Mouse (Mus musculus) forebrain, embryonic 13.5 days (tissue): Measurements from ENCODE around the gene Grid1. TPM values are rescaled to one million over a fixed set of nuclear protein-coding genes. Genes with fewer than 3 reads are reported as not detected.

Experiments used
- ATAC-seq: fragments of 200-750 bp; cut with Nextera tagmentation; 2 replicates; pipeline ENCODE4 v1.8.0; 2017
- H3K27ac ChIP-seq: fragments of 300-500 bp; sonication (generic); 2 replicates; pipeline ENCODE4 v1.5.1; 2015; ENCODE audit warnings: inconsistent platforms, mild to moderate bottlenecking, moderate library complexity
- H3K27me3 ChIP-seq: fragments of 300-500 bp; sonication (generic); 2 replicates; pipeline ENCODE4 v1.6.1; 2015; ENCODE audit warnings: mild to moderate bottlenecking, inconsistent platforms
- H3K36me3 ChIP-seq: fragments of 300-500 bp; sonication (generic); 2 replicates; pipeline ENCODE4 v1.6.1; 2015; ENCODE audit warnings: mild to moderate bottlenecking, inconsistent platforms; ENCODE audit not compliant: poor library complexity, severe bottlenecking
- H3K4me1 ChIP-seq: fragments of 300-500 bp; sonication (generic); 2 replicates; pipeline ENCODE4 v1.6.1; 2015; ENCODE audit warnings: inconsistent platforms
- H3K4me2 ChIP-seq: fragments of 300-500 bp; sonication (generic); 2 replicates; pipeline ENCODE4 v1.6.1; 2015; ENCODE audit warnings: inconsistent platforms, mild to moderate bottlenecking, moderate library complexity
- H3K4me3 ChIP-seq: fragments of 300-500 bp; sonication (generic); 2 replicates; pipeline ENCODE4 v1.5.1; 2015; ENCODE audit warnings: mild to moderate bottlenecking, inconsistent platforms
- H3K9ac ChIP-seq: fragments of 300-500 bp; sonication (generic); 2 replicates; pipeline ENCODE4 v1.6.1; 2015; ENCODE audit warnings: mild to moderate bottlenecking, inconsistent platforms
- H3K9me3 ChIP-seq: fragments of 300-500 bp; sonication (generic); replicated peaks from 2 replicates; pipeline ENCODE4 v1.6.1; 2016; ENCODE audit warnings: inconsistent platforms
- WGBS: fragments of 180-500 bp; shearing (Covaris S2); methylation state at CpG from one replicate; pipeline ENCODE4 v1.1.7; 2015; 5-methylcytosine and 5-hydroxymethylcytosine counted together
- polyA plus RNA-seq: library from polyadenylated mRNA; unstranded; fragments of >200 nt; fragmentation: Nextera tagmentation; extraction: Ambion mirVana; gene quantifications from 2 replicates; pipeline ENCODE4 v1.2.1, GENCODE M21; 2015

The Grid1 gene
- polyA plus RNA-seq, 1 experiment from 2014 or later = 1.2 TPM

DNA sequence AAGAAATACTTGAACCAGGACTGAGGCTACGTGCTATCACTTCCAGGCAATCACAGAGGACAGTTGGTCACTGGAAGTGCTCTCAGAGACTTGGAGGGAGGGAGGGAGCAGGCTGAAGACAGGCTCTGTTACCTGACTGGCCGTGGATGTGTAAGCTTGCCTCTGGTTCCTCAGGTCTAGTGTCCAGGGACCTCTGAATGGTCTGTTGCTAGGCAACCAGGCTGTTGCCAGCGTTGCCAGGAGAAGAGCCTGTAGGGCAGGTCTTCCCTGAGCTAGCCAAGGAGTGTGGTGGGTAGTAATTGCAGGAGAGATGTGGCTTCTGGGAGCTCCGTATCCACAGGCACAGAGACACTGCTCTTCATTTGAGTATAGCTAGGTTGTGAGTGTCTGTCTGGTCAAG, 113.3 kb downstream of the Grid1 start:
- 33% methylated on average over 4 of the region's 4 CpGs for WGBS

DNA sequence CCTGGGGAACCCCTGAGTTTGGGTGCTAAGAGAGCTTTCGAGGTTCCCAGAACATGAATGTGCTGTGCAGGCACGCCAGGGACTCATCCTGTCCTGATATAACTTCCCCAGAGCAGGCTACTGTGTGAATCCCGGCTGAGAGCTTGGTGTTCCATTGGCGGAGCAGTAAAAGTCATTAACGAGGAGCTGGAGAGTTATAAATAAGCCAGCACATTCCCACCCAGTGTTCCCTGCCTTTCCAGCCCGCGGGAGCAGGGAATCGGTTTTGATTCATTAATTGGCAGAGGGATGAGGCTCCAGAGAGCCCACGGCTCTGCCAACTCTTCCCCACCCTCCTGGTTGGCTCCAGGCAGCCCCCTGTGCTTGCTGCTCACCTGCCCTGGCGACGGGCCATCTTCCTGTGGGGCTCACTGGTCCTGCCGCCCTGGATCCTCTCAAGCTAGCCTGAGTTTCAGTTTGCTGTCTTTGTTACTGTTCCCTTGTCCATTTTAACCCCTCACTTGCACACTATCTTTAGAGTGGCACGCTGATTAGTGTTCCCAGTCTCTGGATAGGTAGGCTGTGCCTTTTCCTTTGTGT, 116.4 kb downstream of the Grid1 start:
- Histone ChIP-seq H3K4me3 (no peak overlapping the region), H3K27me3 (peaks cover 5% of the 10 kb centered on the region; the same call in 1 of the 2 replicates), H3K27ac (no peak overlapping the region), H3K4me1 (peaks cover 14% of the 10 kb centered on the region), H3K36me3 (no peaks in the 10 kb centered on the region), H3K9ac (0 out of 2 replicates have a peak overlapping the region, but pooled peaks have one; percentile 26), H3K9me3 (no peaks in the 10 kb centered on the region), H3K4me2 (peak overlapping the region; percentile 33; the same call in 1 of the 2 replicates)
- 33% methylated on average over 13 of the region's 13 CpGs for WGBS
- ATAC-seq = peak; percentile 50; the same call in 1 of the 2 replicates

More for the DNA sequence above, 113.3 kb downstream of the Grid1 start:
- no peak overlapping the region for H3K4me3 ChIP-seq
- peaks cover 5% of the 10 kb centered on the region; the same call in 1 of the 2 replicates for H3K27me3 ChIP-seq
- H3K4me2 ChIP-seq = no peak overlapping the region
- no peaks in the 10 kb centered on the region for H3K9me3 ChIP-seq
- no peak overlapping the region for H3K27ac ChIP-seq
- peaks cover 14% of the 10 kb centered on the region for H3K4me1 ChIP-seq
- H3K9ac ChIP-seq = no peak overlapping the region
- 0 out of 2 replicates have a peak, but pooled peaks have one; percentile 25 for ATAC-seq
- H3K36me3 ChIP-seq = no peaks in the 10 kb centered on the region

DNA sequence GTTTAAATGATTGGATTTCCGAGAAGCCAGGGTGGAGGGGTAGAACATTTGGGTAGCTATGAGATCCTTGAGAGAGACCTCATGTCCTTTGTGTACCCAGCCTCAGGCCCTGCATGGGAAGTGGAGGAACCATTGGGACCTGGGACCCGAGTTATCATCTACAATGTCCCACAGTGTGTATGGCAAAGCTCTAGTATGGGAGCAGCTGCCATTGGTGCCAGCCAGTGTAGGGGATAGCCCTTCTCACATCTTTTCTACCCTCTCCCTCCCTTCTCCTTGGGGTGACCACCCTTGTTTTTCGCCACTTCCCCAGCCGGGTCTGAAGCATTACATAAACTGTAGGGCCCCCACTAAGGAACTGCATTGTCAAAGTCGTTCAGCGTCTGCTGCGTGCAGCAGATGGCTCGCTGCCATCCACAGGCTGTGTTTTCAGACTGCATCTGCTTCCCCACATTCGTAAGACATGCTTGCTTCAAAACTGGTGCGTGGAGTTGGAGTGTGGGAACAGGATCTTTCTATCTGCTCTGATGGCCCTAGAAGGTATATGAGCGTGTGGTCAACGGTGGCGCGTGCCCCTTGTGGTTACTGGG, 124.6 kb downstream of the Grid1 start:
- Histone ChIP-seq H3K4me2 (no peak overlapping the region), H3K27me3 (no peaks in the 10 kb centered on the region), H3K9me3 (no peaks in the 10 kb centered on the region), H3K27ac (no peak overlapping the region), H3K36me3 (no peaks in the 10 kb centered on the region), H3K4me3 (no peak overlapping the region), H3K4me1 (peaks cover 7% of the 10 kb centered on the region; the same call in 1 of the 2 replicates), H3K9ac (no peak overlapping the region)
- WGBS = 85% methylated on average over 14 of the region's 14 CpGs
- peak; percentile 62 for ATAC-seq

DNA sequence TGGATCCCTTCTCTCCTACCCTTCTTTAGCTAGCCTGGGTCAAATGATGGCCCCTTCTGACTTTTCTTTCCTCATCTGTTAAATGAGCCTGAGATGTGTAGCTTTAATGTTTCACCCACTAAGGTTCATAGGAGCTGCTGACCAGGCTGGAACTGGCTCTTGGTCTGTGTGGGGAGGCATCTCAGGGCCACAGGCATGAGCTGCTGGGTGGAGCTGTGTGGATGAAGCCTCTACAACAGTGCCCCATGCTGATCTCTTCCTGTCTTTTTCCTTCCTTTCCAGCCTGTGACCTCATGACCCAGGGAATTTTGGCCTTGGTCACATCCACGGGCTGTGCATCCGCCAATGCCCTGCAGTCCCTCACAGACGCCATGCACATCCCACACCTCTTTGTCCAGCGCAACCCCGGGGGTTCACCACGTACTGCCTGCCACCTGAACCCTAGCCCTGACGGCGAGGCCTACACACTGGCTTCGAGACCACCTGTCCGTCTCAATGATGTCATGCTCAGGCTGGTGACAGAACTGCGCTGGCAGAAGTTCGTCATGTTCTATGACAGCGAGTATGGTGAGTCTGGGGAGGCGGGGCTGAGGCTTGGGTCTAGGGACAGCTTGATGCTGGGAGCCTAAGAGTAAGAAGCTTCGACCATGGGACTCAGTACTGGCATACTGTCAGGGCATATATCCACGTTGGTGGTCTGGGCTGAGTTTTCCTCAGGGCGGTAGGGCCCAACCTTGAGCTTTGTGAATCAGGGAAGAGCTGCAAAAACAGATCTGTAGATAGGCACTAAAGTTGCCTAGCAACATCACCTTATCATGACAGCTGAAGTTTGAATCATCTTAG, 125.8 kb downstream of the Grid1 start:
- Histone ChIP-seq H3K36me3 (no peaks in the 10 kb centered on the region), H3K4me2 (no peak overlapping the region), H3K27ac (no peak overlapping the region), H3K4me1 (peaks cover 7% of the 10 kb centered on the region; the same call in 1 of the 2 replicates), H3K9me3 (no peaks in the 10 kb centered on the region), H3K4me3 (no peak overlapping the region), H3K27me3 (no peaks in the 10 kb centered on the region), H3K9ac (no peak overlapping the region)
- 93% methylated on average over 17 of the region's 17 CpGs for WGBS
- ATAC-seq = peak; percentile 28

DNA sequence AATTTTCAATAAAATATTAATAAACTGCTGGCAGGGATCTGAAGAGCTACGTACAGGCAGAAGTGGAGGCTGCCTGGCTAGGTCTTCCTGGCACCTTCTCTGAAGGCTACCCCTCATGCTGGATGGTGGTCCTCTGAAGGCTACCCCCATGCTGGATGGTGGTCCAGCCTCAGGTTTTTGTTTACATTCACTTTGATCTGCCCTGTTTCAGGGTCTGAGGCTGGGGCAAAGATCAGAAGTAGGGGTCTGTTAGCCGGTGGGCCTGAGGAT, 126.3 kb downstream of the Grid1 start:
- H3K4me1 ChIP-seq = peaks cover 7% of the 10 kb centered on the region; the same call in 1 of the 2 replicates
- H3K27me3 ChIP-seq = no peaks in the 10 kb centered on the region
- 89% methylated on average over 2 of the region's 2 CpGs for WGBS
- no peak overlapping the region for H3K4me2 ChIP-seq
- H3K9ac ChIP-seq = no peak overlapping the region
- H3K27ac ChIP-seq = no peak overlapping the region
- no peak overlapping the region for H3K4me3 ChIP-seq
- peak; percentile 25 for ATAC-seq
- H3K36me3 ChIP-seq = no peaks in the 10 kb centered on the region
- H3K9me3 ChIP-seq = no peaks in the 10 kb centered on the region

DNA sequence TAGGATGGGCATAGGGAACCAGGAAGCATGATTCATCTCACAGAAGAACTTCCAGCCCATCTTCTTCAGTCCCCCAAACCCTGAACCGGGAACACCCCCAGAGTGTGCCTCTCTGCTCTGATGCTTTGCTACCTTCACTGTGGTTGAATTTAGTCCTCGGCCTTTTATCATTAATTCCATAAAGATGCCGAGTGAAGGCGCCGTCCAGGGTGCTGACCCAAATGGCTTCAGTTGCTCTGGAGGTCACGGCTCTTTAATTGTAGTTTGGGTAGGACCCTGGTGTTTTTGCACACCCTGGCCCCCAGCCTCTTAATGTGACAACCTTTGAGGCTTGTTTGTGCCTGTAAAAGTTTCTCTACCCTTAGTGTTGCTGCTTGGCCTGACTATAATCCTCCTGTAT, 128.3 kb downstream of the Grid1 start:
- H3K27ac ChIP-seq = no peak overlapping the region
- H3K9ac ChIP-seq = no peak overlapping the region
- H3K36me3 ChIP-seq = no peaks in the 10 kb centered on the region
- H3K9me3 ChIP-seq = no peaks in the 10 kb centered on the region
- no peak overlapping the region for H3K4me3 ChIP-seq
- 81% methylated on average over 6 of the region's 6 CpGs for WGBS
- peaks cover 7% of the 10 kb centered on the region; the same call in 1 of the 2 replicates for H3K4me1 ChIP-seq
- no peak for ATAC-seq
- no peaks in the 10 kb centered on the region for H3K27me3 ChIP-seq
- H3K4me2 ChIP-seq = no peak overlapping the region

DNA sequence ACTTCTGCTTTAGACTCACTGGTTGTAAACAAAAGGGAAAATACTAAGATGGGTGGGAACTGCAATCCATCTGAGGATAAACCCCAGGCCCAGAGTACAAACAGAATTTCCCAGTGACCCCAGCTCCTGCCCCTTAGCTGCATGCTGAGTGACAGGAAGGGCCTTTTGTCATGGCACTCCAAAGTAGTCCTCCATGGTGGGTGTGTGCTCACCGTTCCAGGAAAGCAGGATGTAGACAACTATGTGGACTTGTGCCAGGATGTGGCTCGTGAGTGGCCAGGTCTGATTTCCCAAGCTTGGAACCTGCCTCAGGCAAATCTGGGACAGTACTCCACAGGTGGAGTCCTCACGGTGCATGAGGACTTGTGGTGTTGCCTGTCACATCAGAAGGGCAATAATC, 132.4 kb downstream of the Grid1 start:
- no peak for ATAC-seq
- Histone ChIP-seq H3K9ac (no peak overlapping the region), H3K4me1 (no peaks in the 10 kb centered on the region), H3K36me3 (no peaks in the 10 kb centered on the region), H3K27me3 (no peaks in the 10 kb centered on the region), H3K4me3 (no peak overlapping the region), H3K9me3 (no peaks in the 10 kb centered on the region), H3K27ac (no peak overlapping the region), H3K4me2 (no peak overlapping the region)
- WGBS = 65% methylated on average over 3 of the region's 3 CpGs

DNA sequence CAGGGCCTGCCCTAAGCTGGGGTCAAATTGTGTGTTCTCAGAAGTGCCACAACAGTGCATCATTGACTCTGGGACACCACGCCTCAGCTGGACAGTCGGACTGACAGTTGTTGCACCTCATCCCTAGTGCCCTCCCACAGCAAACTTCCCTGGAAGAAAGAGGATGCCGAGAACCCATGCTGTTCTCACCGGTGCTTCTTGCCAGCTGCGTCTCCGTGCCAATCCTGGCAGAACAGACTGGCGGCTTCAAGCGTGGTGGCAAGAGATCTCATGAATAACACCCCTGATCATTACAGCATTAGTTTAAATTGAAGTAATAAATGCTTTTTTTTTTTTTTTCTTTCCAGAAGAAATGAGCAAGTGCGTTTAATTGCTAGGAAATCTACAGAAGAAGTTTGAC, 133.7 kb downstream of the Grid1 start:
- WGBS = 70% methylated on average over 9 of the region's 9 CpGs
- H3K4me1 ChIP-seq = no peaks in the 10 kb centered on the region
- ATAC-seq = peak; percentile 65
- no peaks in the 10 kb centered on the region for H3K36me3 ChIP-seq
- no peak overlapping the region for H3K9ac ChIP-seq
- H3K27ac ChIP-seq = no peak overlapping the region
- no peaks in the 10 kb centered on the region for H3K27me3 ChIP-seq
- no peak overlapping the region for H3K4me3 ChIP-seq
- no peak overlapping the region for H3K4me2 ChIP-seq
- no peaks in the 10 kb centered on the region for H3K9me3 ChIP-seq

DNA sequence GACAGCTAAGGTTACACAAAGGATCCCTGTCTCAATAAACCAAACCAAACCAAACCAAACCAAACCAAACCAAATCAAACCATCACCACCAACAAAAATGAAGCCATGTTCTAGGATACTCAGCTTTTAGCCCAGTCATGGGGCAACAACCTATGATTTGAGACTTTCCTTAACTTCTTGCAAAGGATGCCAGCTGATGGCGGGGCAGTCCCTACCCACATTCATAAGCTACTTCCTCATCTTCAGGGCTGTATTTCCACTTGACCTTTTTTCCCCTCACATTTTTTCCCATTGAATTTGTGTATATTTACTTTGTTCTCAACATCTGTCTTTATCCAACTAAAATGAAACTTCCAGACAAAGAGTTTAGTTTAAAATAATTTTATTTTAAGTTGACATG, 135.8 kb downstream of the Grid1 start:
- 94% methylated on average over 1 of the region's 1 CpGs for WGBS

DNA sequence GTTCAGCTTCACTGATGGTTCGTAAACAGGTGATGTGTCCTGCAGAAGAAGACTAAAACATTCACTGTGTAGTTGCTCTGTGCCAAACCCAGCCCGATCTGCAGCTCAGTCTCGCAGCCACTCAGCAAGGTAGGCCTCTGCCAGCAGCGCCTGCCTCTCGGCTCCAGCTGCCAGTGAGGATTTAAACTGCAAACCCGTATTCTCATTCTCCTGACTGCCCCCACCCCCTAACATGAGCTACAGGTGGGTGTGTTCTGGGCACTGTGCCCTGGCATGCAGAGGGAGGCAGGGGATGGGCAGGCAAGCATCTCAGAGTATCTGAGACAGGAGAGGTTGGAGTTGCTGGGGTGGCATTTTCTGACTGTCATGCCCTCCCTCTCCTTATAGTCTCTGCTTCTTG, 140.3 kb downstream of the Grid1 start:
- WGBS = 57% methylated on average over 6 of the region's 6 CpGs
- H3K4me1 ChIP-seq = peaks cover 7% of the 10 kb centered on the region; the same call in 1 of the 2 replicates
- no peaks in the 10 kb centered on the region for H3K36me3 ChIP-seq
- no peaks in the 10 kb centered on the region for H3K9me3 ChIP-seq
- H3K9ac ChIP-seq = no peak overlapping the region
- peak; percentile 28; the same call in 1 of the 2 replicates for ATAC-seq
- no peak overlapping the region for H3K27ac ChIP-seq
- H3K4me2 ChIP-seq = no peak overlapping the region
- H3K27me3 ChIP-seq = peaks cover 16% of the 10 kb centered on the region; the same call in 1 of the 2 replicates
- H3K4me3 ChIP-seq = no peak overlapping the region

More for the DNA sequence above, 135.8 kb downstream of the Grid1 start:
- H3K4me2 ChIP-seq = no peak overlapping the region
- H3K27ac ChIP-seq = no peak overlapping the region
- H3K9ac ChIP-seq = no peak overlapping the region
- H3K4me1 ChIP-seq = peaks cover 7% of the 10 kb centered on the region; the same call in 1 of the 2 replicates
- no peaks in the 10 kb centered on the region for H3K36me3 ChIP-seq
- 0 out of 2 replicates have a peak, but pooled peaks cover 4% of the 10 kb centered on the region for H3K27me3 ChIP-seq
- ATAC-seq = no peak
- H3K9me3 ChIP-seq = no peaks in the 10 kb centered on the region
- H3K4me3 ChIP-seq = no peak overlapping the region

DNA sequence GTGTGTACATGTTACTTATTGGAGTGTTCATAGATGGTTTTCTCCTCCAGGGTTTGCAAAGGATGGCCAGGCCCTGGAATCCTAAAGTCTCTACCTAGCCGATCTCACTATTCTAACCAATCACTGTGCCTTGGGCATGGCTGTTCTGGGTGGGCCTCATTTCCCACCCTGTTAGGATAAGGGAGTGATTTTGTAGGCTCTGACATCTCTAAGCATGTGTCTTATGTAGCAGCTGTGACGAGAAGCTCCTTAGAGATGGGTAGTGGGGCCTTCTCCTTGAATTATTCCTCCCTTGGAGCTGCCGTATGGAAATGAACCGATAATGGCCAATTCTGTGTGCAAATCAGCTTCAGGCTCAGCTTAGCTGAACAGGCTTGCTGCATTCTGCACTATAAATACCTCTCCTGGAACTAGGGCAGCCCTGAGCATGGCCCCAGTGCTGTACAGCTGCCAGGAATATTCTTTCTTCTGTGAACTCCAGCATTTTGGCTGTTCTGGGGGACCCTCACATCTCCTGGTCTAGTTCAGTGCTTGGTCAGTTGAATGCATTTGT, 143.8 kb downstream of the Grid1 start:
- H3K9ac ChIP-seq = no peak overlapping the region
- H3K36me3 ChIP-seq = no peaks in the 10 kb centered on the region
- H3K4me3 ChIP-seq = no peak overlapping the region
- WGBS = 67% methylated on average over 4 of the region's 4 CpGs
- no peak overlapping the region for H3K4me2 ChIP-seq
- H3K27ac ChIP-seq = no peak overlapping the region
- no peaks in the 10 kb centered on the region for H3K9me3 ChIP-seq
- peaks cover 22% of the 10 kb centered on the region for H3K27me3 ChIP-seq
- H3K4me1 ChIP-seq = peaks cover 10% of the 10 kb centered on the region
- no peak for ATAC-seq
